Mouse (Mus musculus): ENCODE data around the gene Xpo5.
A peak's percentile ranks its signal among the peaks of the same experiment; 100 is the strongest.

Gene Xpo5

GRCm38 (mm10) chr17:46206676-46207075, 4.1 kb downstream of the Xpo5 start:
- DNase-seq, result no peak

GRCm38 (mm10) chr17:46210550-46210949, 8.0 kb downstream of the Xpo5 start:
- peak; percentile 69 for DNase-seq

GRCm38 (mm10) chr17:46221601-46222000, 19.0 kb downstream of the Xpo5 start:
- no peak for DNase-seq

GRCm38 (mm10) chr17:46227576-46227975, 25.0 kb downstream of the Xpo5 start:
- DNase-seq, result no peak

- DNase-seq, result no peak
Observed at GRCm38 (mm10) chr17:46236067-46236466, 33.5 kb downstream of the Xpo5 start.

- DNase-seq, result no peak
Observed at GRCm38 (mm10) chr17:46237079-46237478, 34.5 kb downstream of the Xpo5 start.

GRCm38 (mm10) chr17:46237480-46237879, 34.9 kb downstream of the Xpo5 start:
- DNase-seq, result no peak

- DNase-seq, result no peak
Observed at GRCm38 (mm10) chr17:46239516-46240114, 37.0 kb downstream of the Xpo5 start.

GRCm38 (mm10) chr17:46241471-46241870, 38.9 kb downstream of the Xpo5 start:
- DNase-seq, result no peak

GRCm38 (mm10) chr17:46242274-46242673, 39.7 kb downstream of the Xpo5 start:
- no peak for DNase-seq

GRCm38 (mm10) chr17:46242993-46243392, 40.4 kb downstream of the Xpo5 start:
- DNase-seq, result no peak

- DNase-seq, result no peak
Observed at GRCm38 (mm10) chr17:46243624-46244023, 41.0 kb downstream of the Xpo5 start.

GRCm38 (mm10) chr17:46244579-46244978, 42.0 kb downstream of the Xpo5 start:
- no peak for DNase-seq

GRCm38 (mm10) chr17:46247512-46248188, 45.1 kb downstream of the Xpo5 start, which contains the start of the genes Polr1c and Yipf3:
TSS of gene Polr1c (minus strand) at chr17:46248054.
TSS of gene Yipf3 (plus strand) at chr17:46248080.
- DNase-seq, result peak; percentile 98

- no peak for DNase-seq
Observed at GRCm38 (mm10) chr17:46248189-46248522, 45.6 kb downstream of the Xpo5 start.

GRCm38 (mm10) chr17:46251174-46251573, 48.6 kb downstream of the Xpo5 start:
- no peak for DNase-seq

GRCm38 (mm10) chr17:46252571-46253451, 50.2 kb downstream of the Xpo5 start:
- peak; percentile 60 for DNase-seq

- DNase-seq, result peak; percentile 98
Observed at GRCm38 (mm10) chr17:46253452-46254084, 51.0 kb downstream of the Xpo5 start, which contains the start of gene Lrrc73. TSS of gene Lrrc73 (plus strand) at chr17:46253531.

GRCm38 (mm10) chr17:46254106-46254505, 51.5 kb downstream of the Xpo5 start:
- peak; percentile 62 for DNase-seq

- DNase-seq, result no peak
Observed at GRCm38 (mm10) chr17:46255147-46255546, 52.6 kb downstream of the Xpo5 start.

- no peak for DNase-seq
Observed at GRCm38 (mm10) chr17:46258279-46259053, 55.9 kb downstream of the Xpo5 start.

- DNase-seq, result no peak
Observed at GRCm38 (mm10) chr17:46259675-46260074, 57.1 kb downstream of the Xpo5 start.

Measured in kidney, postnatal 10 days (tissue).